Mouse (Mus musculus) embryonic facial prominence, embryonic 14.5 days (tissue): ENCODE measurements around the gene Nr1h3. TPM values are rescaled to one million over a fixed set of nuclear protein-coding genes. Genes with fewer than 3 reads are reported as not detected.

Experiments
- ATAC-seq: fragments of 200-750 bp; cut with Nextera tagmentation; 2 replicates; pipeline ENCODE4 v1.8.0; 2017; ENCODE audit warnings: low read depth, moderate number of reproducible peaks, moderate TSS enrichment
- DNase-seq: peaks from one replicate; pipeline ENCODE4 v3.0.0-alpha.2; 2015; ENCODE audit warnings: low spot score
- H3K27ac ChIP-seq: fragments of 300-500 bp; sonication (generic); replicated peaks from 2 replicates; pipeline ENCODE4 v1.5.1; 2014; ENCODE audit warnings: low read depth, mild to moderate bottlenecking, low read length, moderate library complexity
- H3K27me3 ChIP-seq: fragments of 300-500 bp; sonication (generic); replicated peaks from 2 replicates; pipeline ENCODE4 v1.6.1; 2014; ENCODE audit warnings: low read length; ENCODE audit not compliant: control insufficient read depth, insufficient read depth
- H3K36me3 ChIP-seq: fragments of 300-500 bp; sonication (generic); 2 replicates; pipeline ENCODE4 v1.6.1; 2014; ENCODE audit warnings: low read length, mixed read lengths; ENCODE audit not compliant: control insufficient read depth, insufficient read depth
- H3K4me1 ChIP-seq: fragments of 300-500 bp; sonication (generic); 2 replicates; pipeline ENCODE4 v1.6.1; 2014; ENCODE audit warnings: antibody characterized with exemption, low read length; ENCODE audit not compliant: control insufficient read depth, insufficient read depth
- H3K4me2 ChIP-seq: fragments of 300-500 bp; sonication (generic); 2 replicates; pipeline ENCODE4 v1.6.1; 2014; ENCODE audit warnings: low read depth, mild to moderate bottlenecking, low read length, moderate library complexity, mixed read lengths
- H3K4me3 ChIP-seq: fragments of 300-500 bp; sonication (generic); 2 replicates; pipeline ENCODE4 v1.5.1; 2014; ENCODE audit warnings: low read depth, mild to moderate bottlenecking, low read length
- H3K9ac ChIP-seq: fragments of 300-500 bp; sonication (generic); 2 replicates; pipeline ENCODE4 v1.6.1; 2014; ENCODE audit warnings: low read depth, mild to moderate bottlenecking, low read length, moderate library complexity, mixed read lengths
- H3K9me3 ChIP-seq: fragments of 300-500 bp; sonication (generic); 2 replicates; pipeline ENCODE4 v1.6.1; 2016; ENCODE audit warnings: low read length; ENCODE audit not compliant: control insufficient read depth
- WGBS: fragments of 180-500 bp; shearing (Covaris S2); extraction: QIAGEN DNeasy Blood & Tissue Kit; methylation state at CpG from one replicate; pipeline ENCODE4 v1.1.7; 2014; 5-methylcytosine and 5-hydroxymethylcytosine counted together
- polyA plus RNA-seq: library from polyadenylated mRNA; unstranded; fragments of >200 nt; fragmentation: Nextera tagmentation; extraction: Ambion mirVana; gene quantifications from 2 replicates; pipeline ENCODE4 v1.2.1, GENCODE M21; 2014

The Nr1h3 gene
- polyA plus RNA-seq, 1 experiment from 2014 or later, result 2.7 TPM

- H3K36me3 ChIP-seq, result peaks cover 57% of the 10 kb centered on the region
- H3K27ac ChIP-seq, result no peak overlapping the region
- 86% methylated on average over 6 of the region's 6 CpGs for WGBS
- no peaks in the 10 kb centered on the region for H3K4me1 ChIP-seq
- H3K4me2 ChIP-seq, result no peak overlapping the region
- no peak overlapping the region for H3K4me3 ChIP-seq
- ATAC-seq, result no peak
- H3K9ac ChIP-seq, result no peak overlapping the region
- no peak for DNase-seq
- H3K27me3 ChIP-seq, result no peaks in the 10 kb centered on the region
- no peaks in the 10 kb centered on the region for H3K9me3 ChIP-seq
Measured at GRCm38 (mm10) chr2:91160591-91160990, 42.0 kb downstream of the Nr1h3 start.

GRCm38 (mm10) chr2:91157002-91157752, 45.5 kb downstream of the Nr1h3 start:
- ATAC-seq (no peak), DNase-seq (no peak)
- Histone ChIP-seq H3K4me1 (no peaks in the 10 kb centered on the region), H3K4me2 (no peak overlapping the region), H3K9me3 (no peaks in the 10 kb centered on the region), H3K4me3 (no peak overlapping the region), H3K27ac (no peak overlapping the region), H3K36me3 (peaks cover 67% of the 10 kb centered on the region), H3K27me3 (no peaks in the 10 kb centered on the region), H3K9ac (no peak overlapping the region)
- WGBS, result 57% methylated on average over 6 of the region's 6 CpGs

- Histone ChIP-seq H3K4me1 (no peaks in the 10 kb centered on the region), H3K27me3 (no peaks in the 10 kb centered on the region), H3K4me2 (no peak overlapping the region), H3K4me3 (no peak overlapping the region), H3K9ac (no peak overlapping the region), H3K9me3 (no peaks in the 10 kb centered on the region), H3K27ac (no peak overlapping the region), H3K36me3 (peaks cover 68% of the 10 kb centered on the region)
- DNase-seq (no peak), ATAC-seq (no peak)
- WGBS, result 88% methylated on average over 3 of the region's 3 CpGs
Measured at GRCm38 (mm10) chr2:91154091-91154490, 48.5 kb downstream of the Nr1h3 start.

GRCm38 (mm10) chr2:91152885-91153377, 49.7 kb downstream of the Nr1h3 start:
- WGBS, result 72% methylated on average over 3 of the region's 3 CpGs

GRCm38 (mm10) chr2:91151331-91151730, 51.3 kb downstream of the Nr1h3 start:
- no peak overlapping the region for H3K9ac ChIP-seq
- no peaks in the 10 kb centered on the region for H3K4me1 ChIP-seq
- H3K27me3 ChIP-seq, result no peaks in the 10 kb centered on the region
- peaks cover 63% of the 10 kb centered on the region for H3K36me3 ChIP-seq
- H3K27ac ChIP-seq, result no peak overlapping the region
- no peaks in the 10 kb centered on the region for H3K9me3 ChIP-seq
- no peak overlapping the region for H3K4me2 ChIP-seq
- 76% methylated on average over 1 of the region's 1 CpGs for WGBS
- no peak overlapping the region for H3K4me3 ChIP-seq
- no peak for ATAC-seq
- no peak for DNase-seq

More at GRCm38 (mm10) chr2:91152885-91153377, 49.7 kb downstream of the Nr1h3 start:
- Histone ChIP-seq H3K27me3 (no peaks in the 10 kb centered on the region), H3K9ac (no peak overlapping the region), H3K4me1 (no peaks in the 10 kb centered on the region), H3K4me2 (no peak overlapping the region), H3K4me3 (no peak overlapping the region), H3K9me3 (no peaks in the 10 kb centered on the region), H3K36me3 (peaks cover 65% of the 10 kb centered on the region), H3K27ac (no peak overlapping the region)
- ATAC-seq (no peak), DNase-seq (no peak)

- ATAC-seq (no peak), DNase-seq (no peak)
- Histone ChIP-seq H3K4me3 (no peak overlapping the region), H3K27ac (no peak overlapping the region), H3K4me1 (no peaks in the 10 kb centered on the region), H3K9me3 (no peaks in the 10 kb centered on the region), H3K4me2 (no peak overlapping the region), H3K36me3 (peaks cover 64% of the 10 kb centered on the region), H3K9ac (no peak overlapping the region), H3K27me3 (no peaks in the 10 kb centered on the region)
Measured at GRCm38 (mm10) chr2:91148101-91148500, 54.5 kb downstream of the Nr1h3 start.

- H3K27me3 ChIP-seq, result no peaks in the 10 kb centered on the region
- no peaks in the 10 kb centered on the region for H3K9me3 ChIP-seq
- H3K4me2 ChIP-seq, result no peak overlapping the region
- peaks cover 52% of the 10 kb centered on the region for H3K36me3 ChIP-seq
- no peak overlapping the region for H3K4me3 ChIP-seq
- DNase-seq (no peak), ATAC-seq (no peak)
- WGBS, result 93% methylated on average over 11 of the region's 11 CpGs
- H3K27ac ChIP-seq, result no peak overlapping the region
- no peak overlapping the region for H3K9ac ChIP-seq
- no peaks in the 10 kb centered on the region for H3K4me1 ChIP-seq
Measured at GRCm38 (mm10) chr2:91143401-91143800, 59.2 kb downstream of the Nr1h3 start.

- H3K4me1 ChIP-seq, result no peaks in the 10 kb centered on the region
- H3K36me3 ChIP-seq, result peaks cover 50% of the 10 kb centered on the region
- 86% methylated on average over 6 of the region's 6 CpGs for WGBS
- DNase-seq (no peak), ATAC-seq (no peak)
- H3K4me2 ChIP-seq, result no peak overlapping the region
- no peaks in the 10 kb centered on the region for H3K27me3 ChIP-seq
- H3K27ac ChIP-seq, result no peak overlapping the region
- H3K9ac ChIP-seq, result no peak overlapping the region
- no peak overlapping the region for H3K4me3 ChIP-seq
- H3K9me3 ChIP-seq, result no peaks in the 10 kb centered on the region
Measured at GRCm38 (mm10) chr2:91142920-91143319, 59.7 kb downstream of the Nr1h3 start.

GRCm38 (mm10) chr2:91139764-91140163, 62.9 kb downstream of the Nr1h3 start:
- DNase-seq, result no peak
- H3K27ac ChIP-seq, result no peak overlapping the region
- H3K4me1 ChIP-seq, result no peaks in the 10 kb centered on the region
- no peaks in the 10 kb centered on the region for H3K27me3 ChIP-seq
- H3K9me3 ChIP-seq, result no peaks in the 10 kb centered on the region
- no peak overlapping the region for H3K4me3 ChIP-seq
- ATAC-seq, result no peak
- WGBS, result 68% methylated on average over 8 of the region's 8 CpGs
- peaks cover 34% of the 10 kb centered on the region; the same call in 1 of the 2 replicates for H3K36me3 ChIP-seq
- H3K9ac ChIP-seq, result no peak overlapping the region
- H3K4me2 ChIP-seq, result no peak overlapping the region
